Mouse (Mus musculus) kidney, adult 2 months (tissue): Measurements from ENCODE around the gene Plscr2.

Source experiments
- CTCF ChIP-seq: fragments of 200-500 bp; conservative IDR thresholded peaks from 2 replicates; pipeline ENCODE4 v1.5.1; 2011; ENCODE audit warnings: low read depth, mild to moderate bottlenecking, control low read depth, low read length, moderate library complexity, mixed read lengths; ENCODE audit not compliant: insufficient read depth, insufficient read length
- POLR2A ChIP-seq: fragments of 200-500 bp; IDR thresholded peaks from one replicate; pipeline ENCODE4 v1.6.1; 2011; ENCODE audit warnings: low read depth, low read length, control low read depth

- no peak for TF ChIP-seq CTCF
- TF ChIP-seq POLR2A, result no peak
Observed at GRCm38 (mm10) chr9:92265719-92266118, 9.7 kb upstream of the Plscr2 start.
